In the genomic region with DNA sequence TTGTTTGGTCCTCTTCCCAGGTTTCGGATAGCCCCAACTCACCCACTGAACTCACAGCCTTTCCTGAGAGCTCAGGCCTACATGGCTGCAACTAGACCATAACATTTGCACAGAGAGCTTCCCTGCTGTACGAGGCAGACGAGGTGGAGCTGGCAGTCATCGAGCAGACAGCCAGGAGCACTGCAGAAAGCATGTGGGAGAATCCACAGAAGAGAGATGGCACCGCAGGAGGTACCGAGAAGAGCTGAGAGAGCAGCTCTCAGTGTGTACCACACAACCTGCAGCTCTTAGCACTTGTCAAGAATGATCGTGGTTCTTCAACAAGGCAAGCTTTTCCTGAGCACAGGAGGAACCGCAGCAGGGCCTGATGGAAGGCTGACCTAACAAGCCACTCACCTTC, we compare ENCODE assay signal across 36 mouse cellular contexts. TPM values are rescaled to one million over a fixed set of nuclear protein-coding genes. Genes with fewer than 3 reads are reported as not detected.
"Had no signal": no experiment of that assay in that cellular context is flagged by ENCODE, and none has a peak within 500 bp of the region (broad histone marks: within the 10 kb centered on the region; RNA-seq: fewer than 3 reads in every experiment).

No protein-coding gene starts in this region.

- H3K4me3 ChIP-seq: limb, embryonic 10.5 days; limb, embryonic 12.5 days; limb, embryonic 13.5 days; limb, embryonic 15.5 days; liver, embryonic 12.5 days; liver, embryonic 13.5 days; liver, embryonic 15.5 days; lung, embryonic 15.5 days; megakaryocyte, embryonic 14.5 days; midbrain, embryonic 10.5 days; midbrain, embryonic 12.5 days; midbrain, embryonic 13.5 days; midbrain, embryonic 15.5 days; myocyte; neural tube, embryonic 12.5 days had no signal

- H3K27ac ChIP-seq: limb, embryonic 10.5 days; limb, embryonic 12.5 days; limb, embryonic 13.5 days; limb, embryonic 15.5 days; liver, embryonic 12.5 days; liver, embryonic 13.5 days; liver, embryonic 14.5 days; liver, embryonic 15.5 days; lung, embryonic 15.5 days; macrophage; midbrain, embryonic 10.5 days; midbrain, embryonic 12.5 days; midbrain, embryonic 13.5 days; midbrain, embryonic 15.5 days; neural tube, embryonic 12.5 days had no signal

- ATAC-seq: liver, embryonic 12.5 days; liver, postnatal 0 days; lung, postnatal 0 days; midbrain, embryonic 13.5 days; midbrain, embryonic 15.5 days; midbrain, embryonic 16.5 days had no signal

- H3K9ac ChIP-seq: limb, embryonic 12.5 days; limb, embryonic 13.5 days; limb, embryonic 15.5 days; liver, embryonic 12.5 days; liver, embryonic 13.5 days; liver, embryonic 14.5 days; liver, embryonic 15.5 days; liver, postnatal 0 days; lung, embryonic 14.5 days; lung, embryonic 15.5 days; midbrain, embryonic 12.5 days; midbrain, embryonic 13.5 days; midbrain, embryonic 15.5 days; neural tube, embryonic 12.5 days had no signal

- H3K27me3 ChIP-seq: limb, embryonic 12.5 days; limb, embryonic 13.5 days; limb, embryonic 15.5 days; liver, embryonic 12.5 days; liver, embryonic 13.5 days; liver, embryonic 15.5 days; lung, embryonic 15.5 days; megakaryocyte, embryonic 14.5 days; midbrain, embryonic 12.5 days; midbrain, embryonic 13.5 days; midbrain, embryonic 15.5 days; neural tube, embryonic 12.5 days had no signal

- H3K4me1 ChIP-seq: limb, embryonic 10.5 days; limb, embryonic 12.5 days; limb, embryonic 13.5 days; limb, embryonic 15.5 days; liver, embryonic 12.5 days; liver, embryonic 13.5 days; liver, embryonic 15.5 days; lung, embryonic 15.5 days; midbrain, embryonic 10.5 days; midbrain, embryonic 12.5 days; midbrain, embryonic 13.5 days; midbrain, embryonic 15.5 days; neural tube, embryonic 12.5 days had no signal

- H3K4me2 ChIP-seq: limb, embryonic 12.5 days; limb, embryonic 13.5 days; limb, embryonic 15.5 days; liver, embryonic 11.5 days; liver, embryonic 12.5 days; liver, embryonic 13.5 days; liver, embryonic 15.5 days; lung, embryonic 14.5 days; lung, embryonic 15.5 days; midbrain, embryonic 11.5 days; midbrain, embryonic 12.5 days; midbrain, embryonic 13.5 days; midbrain, embryonic 15.5 days; neural tube, embryonic 12.5 days had no signal

- H3K9me3 ChIP-seq: limb, embryonic 10.5 days; limb, embryonic 12.5 days; limb, embryonic 13.5 days; limb, embryonic 15.5 days; liver, embryonic 12.5 days; liver, embryonic 13.5 days; liver, embryonic 15.5 days; lung, embryonic 15.5 days; megakaryocyte, embryonic 14.5 days; midbrain, embryonic 10.5 days; midbrain, embryonic 12.5 days; midbrain, embryonic 13.5 days; midbrain, embryonic 15.5 days; neural tube, embryonic 12.5 days had no signal

- DNase-seq: left cerebral cortex, postnatal 4 days; liver; liver, embryonic 13.5 days; liver, postnatal 0 days; lung, adult 18-20 months; lung, adult 2 months; lung, embryonic 14.5 days; lung, postnatal 10 days; lung, postnatal 14 days; lung, postnatal 36 days; lung, postnatal 4 days; midbrain, embryonic 14.5 days had no signal

RNA-seq across cellular contexts. Expression of a gene that starts 11.3 kb away (rescaled TPM):
- total RNA-seq: megakaryocyte-erythroid progenitor cell, adult 5-6 weeks; monocyte, adult 5-6 weeks had no signal
- polyA plus RNA-seq: limb, embryonic 10.5 days; limb, embryonic 11.5 days; limb, embryonic 12.5 days; limb, embryonic 13.5 days; macrophage; midbrain, embryonic 11.5 days; midbrain, embryonic 12.5 days; midbrain, embryonic 13.5 days; midbrain, embryonic 15.5 days; midbrain, embryonic 16.5 days; neural tube, embryonic 11.5 days; neural tube, embryonic 12.5 days had no signal
